Mouse (Mus musculus): ENCODE measurements around the gene Fgfr2.

DNA sequence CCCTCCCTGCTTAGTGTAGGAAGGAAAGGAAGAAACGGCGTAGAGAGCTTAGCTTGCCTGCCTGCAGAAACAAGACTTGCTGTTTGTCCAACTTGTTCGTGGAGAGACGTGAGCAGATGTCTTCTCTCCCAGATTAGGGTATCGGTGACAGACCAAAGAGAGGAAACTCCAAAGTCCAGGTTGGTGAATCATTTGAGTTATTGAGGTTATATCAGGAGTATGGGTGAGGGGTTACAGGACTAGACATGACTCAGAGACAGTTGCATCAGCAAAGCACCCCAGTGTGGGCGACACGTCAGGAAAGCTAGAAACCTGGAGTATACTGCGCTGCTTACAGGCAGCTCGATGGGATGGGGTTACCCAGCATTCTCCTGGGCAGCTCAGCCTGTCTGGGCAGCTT, 2457.8 kb downstream of the Fgfr2 start:
- TF ChIP-seq EP300 (IDR thresholded peaks at IDR 0.05; ENCODE audit: low read depth) (no peak), CTCF (IDR thresholded peaks at IDR 0.05; ENCODE audit: low read depth) (no peak)

Measured in liver, postnatal 0 days (tissue).